Mouse (Mus musculus) MEL (cell line): ENCODE results near the gene Arel1. TPM values are rescaled to one million over a fixed set of nuclear protein-coding genes. Genes with fewer than 3 reads are reported as not detected.

Experiments
- DNase-seq: peaks from one replicate; pipeline ENCODE4 v3.0.0; 2011; ENCODE audit warnings: low read depth, low spot score
- H3K27ac ChIP-seq: 2 replicates; pipeline ENCODE4 v1.5.1; 2012; ENCODE audit warnings: low read depth, mild to moderate bottlenecking, control low read depth, low read length, moderate library complexity; ENCODE audit not compliant: control insufficient read depth
- H3K27me3 ChIP-seq, 2 experiments: fragments of 150-350 bp in 1 of 2; sonication (generic) in 1 of 2; 2 replicates each; pipeline ENCODE4 v1.6.1; 2012; ENCODE audit warnings: low read length in 2 of 2, mild to moderate bottlenecking in 2 of 2, improper control_type of control experiment in 1 of 2, moderate library complexity in 1 of 2; ENCODE audit not compliant: insufficient read depth in 2 of 2, control insufficient read depth in 1 of 2
- H3K36me3 ChIP-seq, 2 experiments: 2 replicates each; pipeline ENCODE4 v1.6.1; 2012 to 2014; ENCODE audit warnings: low read length in 2 of 2, improper control_type of control experiment in 1 of 2, inconsistent platforms in 1 of 2, mild to moderate bottlenecking in 1 of 2; ENCODE audit not compliant: insufficient read depth in 2 of 2, control insufficient read depth in 1 of 2
- H3K4me1 ChIP-seq, 2 experiments: fragments of 150-350 bp in 1 of 2; sonication (generic) in 1 of 2; 2 replicates each; pipeline ENCODE4 v1.6.1; 2012; ENCODE audit warnings: low read length in 2 of 2, improper control_type of control experiment in 1 of 2, mild to moderate bottlenecking in 1 of 2; ENCODE audit not compliant: insufficient read depth in 2 of 2, control insufficient read depth in 1 of 2
- H3K4me3 ChIP-seq, 2 experiments: fragments of 150-350 bp in 1 of 2; sonication (generic) in 1 of 2; 2 replicates each; pipeline ENCODE4 v1.5.1; 2012; ENCODE audit warnings: low read depth in 2 of 2, low read length in 2 of 2, mild to moderate bottlenecking in 2 of 2, moderate library complexity in 2 of 2, control low read depth in 1 of 2, improper control_type of control experiment in 1 of 2; ENCODE audit not compliant: control insufficient read depth in 1 of 2, insufficient read depth in 1 of 2
- H3K79me2 ChIP-seq: 2 replicates; pipeline ENCODE4 v1.6.1; 2012; ENCODE audit warnings: mild to moderate bottlenecking, low read length, moderate library complexity; ENCODE audit not compliant: control insufficient read depth, poor library complexity, insufficient read depth
- H3K9ac ChIP-seq: 2 replicates; pipeline ENCODE4 v1.6.1; 2012; ENCODE audit warnings: low read depth, mild to moderate bottlenecking, control low read depth, low read length, moderate library complexity; ENCODE audit not compliant: control insufficient read depth, poor library complexity, severe bottlenecking
- H3K9me3 ChIP-seq: fragments of 150-350 bp; sonication (generic); replicated peaks from 2 replicates; pipeline ENCODE4 v1.6.1; 2012; ENCODE audit warnings: mild to moderate bottlenecking, low read length, improper control_type of control experiment, moderate library complexity; ENCODE audit not compliant: insufficient read depth
- BHLHE40 ChIP-seq: IDR thresholded peaks from 2 replicates; pipeline ENCODE4 v1.6.1; 2012; ENCODE audit warnings: low read depth, mild to moderate bottlenecking, inconsistent platforms, low read length, improper control_type of control experiment, borderline replicate concordance
- CHD1 ChIP-seq: IDR thresholded peaks from 2 replicates; pipeline ENCODE4 v1.6.1; 2012; ENCODE audit warnings: low read depth, mild to moderate bottlenecking, inconsistent platforms, low read length, improper control_type of control experiment
- CTCF ChIP-seq, 3 experiments: IDR thresholded peaks in 2 of 3; conservative IDR thresholded peaks in 1 of 3; 2 replicates each; pipeline ENCODE4 v1.5.1; 2011 to 2012; ENCODE audit warnings: low read length in 3 of 3, low read depth in 2 of 3, mild to moderate bottlenecking in 2 of 3, improper control_type of control experiment in 1 of 3, inconsistent platforms in 1 of 3, mixed read lengths in 1 of 3, moderate library complexity in 1 of 3; ENCODE audit not compliant: control insufficient read depth in 1 of 3, insufficient read depth in 1 of 3, poor library complexity in 1 of 3, severe bottlenecking in 1 of 3
- EP300 ChIP-seq, 2 experiments: IDR thresholded peaks; 2 replicates each; pipeline ENCODE4 v1.6.1; 2011; ENCODE audit warnings: improper control_type of control experiment in 2 of 2, low read length in 2 of 2, low read depth in 1 of 2, mild to moderate bottlenecking in 1 of 2
- ETS1 ChIP-seq: IDR thresholded peaks from 2 replicates; pipeline ENCODE4 v1.6.1; 2012; ENCODE audit warnings: low read depth, mild to moderate bottlenecking, inconsistent platforms, low read length, improper control_type of control experiment, moderate library complexity
- GATA1 ChIP-seq: IDR thresholded peaks from 2 replicates; pipeline ENCODE4 v1.6.1; 2011; ENCODE audit warnings: low read depth, low read length, improper control_type of control experiment
- HCFC1 ChIP-seq: IDR thresholded peaks from 2 replicates; pipeline ENCODE4 v1.6.1; 2012; ENCODE audit warnings: low read depth, mild to moderate bottlenecking, inconsistent platforms, low read length, improper control_type of control experiment, moderate library complexity
- KAT2A ChIP-seq: conservative IDR thresholded peaks from 2 replicates; pipeline ENCODE4 v1.6.1; 2012; ENCODE audit warnings: low read depth, low read length, improper control_type of control experiment, inconsistent platforms
- MAFK ChIP-seq: IDR thresholded peaks from 2 replicates; pipeline ENCODE4 v1.6.1; 2011; ENCODE audit warnings: low read depth, mild to moderate bottlenecking, low read length, improper control_type of control experiment, borderline replicate concordance
- MAZ ChIP-seq: IDR thresholded peaks from 2 replicates; pipeline ENCODE4 v1.6.1; 2012; ENCODE audit warnings: low read depth, mild to moderate bottlenecking, inconsistent platforms, low read length, improper control_type of control experiment
- MEF2A ChIP-seq: IDR thresholded peaks from 2 replicates; pipeline ENCODE4 v1.6.1; 2014; ENCODE audit warnings: low read depth, mild to moderate bottlenecking, inconsistent platforms, low read length, improper control_type of control experiment; ENCODE audit not compliant: poor library complexity, insufficient replicate concordance, severe bottlenecking; ENCODE audit errors: extremely low read depth
- MXI1 ChIP-seq: IDR thresholded peaks from 2 replicates; pipeline ENCODE4 v1.6.1; 2011; ENCODE audit warnings: mild to moderate bottlenecking, low read depth, low read length, improper control_type of control experiment
- MYB ChIP-seq: IDR thresholded peaks from 2 replicates; pipeline ENCODE4 v1.6.1; 2011; ENCODE audit warnings: mild to moderate bottlenecking, low read depth, low read length, improper control_type of control experiment
- NELFE ChIP-seq: IDR thresholded peaks from 2 replicates; pipeline ENCODE4 v1.6.1; 2011; ENCODE audit warnings: low read depth, low read length, improper control_type of control experiment
- NRF1 ChIP-seq: IDR thresholded peaks from 2 replicates; pipeline ENCODE4 v1.6.1; 2014; ENCODE audit warnings: low read depth, mild to moderate bottlenecking, inconsistent platforms, low read length, improper control_type of control experiment, moderate library complexity; ENCODE audit not compliant: poor library complexity, insufficient read depth, severe bottlenecking
- POLR2A ChIP-seq, 2 experiments: IDR thresholded peaks; 2 replicates each; pipeline ENCODE4 v1.6.1; 2011 to 2012; ENCODE audit warnings: low read length in 2 of 2, mild to moderate bottlenecking in 2 of 2, control low read depth in 1 of 2, improper control_type of control experiment in 1 of 2, low read depth in 1 of 2, moderate library complexity in 1 of 2; ENCODE audit not compliant: control insufficient read depth in 1 of 2, insufficient read depth in 1 of 2, poor library complexity in 1 of 2
- RAD21 ChIP-seq: IDR thresholded peaks from 2 replicates; pipeline ENCODE4 v1.6.1; 2011; ENCODE audit warnings: mild to moderate bottlenecking, low read depth, low read length, improper control_type of control experiment
- RCOR1 ChIP-seq: IDR thresholded peaks from 2 replicates; pipeline ENCODE4 v1.6.1; 2012; ENCODE audit warnings: low read depth, mild to moderate bottlenecking, inconsistent platforms, low read length, improper control_type of control experiment
- SIN3A ChIP-seq: IDR thresholded peaks from 2 replicates; pipeline ENCODE4 v1.6.1; 2012; ENCODE audit warnings: low read length, improper control_type of control experiment, inconsistent platforms
- SMC3 ChIP-seq: IDR thresholded peaks from 2 replicates; pipeline ENCODE4 v1.6.1; 2011; ENCODE audit warnings: low read depth, low read length, improper control_type of control experiment
- TAL1 ChIP-seq: IDR thresholded peaks from 2 replicates; pipeline ENCODE4 v1.6.1; 2012; ENCODE audit warnings: mild to moderate bottlenecking, inconsistent platforms, low read length, moderate library complexity, mixed read lengths
- TBP ChIP-seq: IDR thresholded peaks from 2 replicates; pipeline ENCODE4 v1.8.0; 2011; ENCODE audit warnings: low read depth, low read length, improper control_type of control experiment
- TCF12 ChIP-seq: IDR thresholded peaks from 2 replicates; pipeline ENCODE4 v1.6.1; 2014; ENCODE audit warnings: low read depth, mild to moderate bottlenecking, inconsistent platforms, low read length, improper control_type of control experiment, moderate library complexity
- USF1 ChIP-seq: IDR thresholded peaks from 2 replicates; pipeline ENCODE4 v1.6.1; 2014; ENCODE audit warnings: low read depth, mild to moderate bottlenecking, inconsistent platforms, low read length, improper control_type of control experiment, moderate library complexity
- USF2 ChIP-seq, 2 experiments: IDR thresholded peaks; 2 replicates each; pipeline ENCODE4 v1.6.1; 2011 to 2012; ENCODE audit warnings: improper control_type of control experiment in 2 of 2, low read length in 2 of 2, borderline replicate concordance in 1 of 2, inconsistent platforms in 1 of 2, low read depth in 1 of 2, mild to moderate bottlenecking in 1 of 2; ENCODE audit not compliant: insufficient read depth in 1 of 2
- ZKSCAN1 ChIP-seq: IDR thresholded peaks from 2 replicates; pipeline ENCODE4 v1.6.1; 2012; ENCODE audit warnings: low read depth, mild to moderate bottlenecking, inconsistent platforms, low read length, improper control_type of control experiment, moderate library complexity
- ZNF384 ChIP-seq: IDR thresholded peaks from 2 replicates; pipeline ENCODE4 v1.6.1; 2012; ENCODE audit warnings: low read depth, mild to moderate bottlenecking, inconsistent platforms, low read length, improper control_type of control experiment
- polyA plus RNA-seq, 2 experiments: library from polyadenylated mRNA; stranded (reverse) in 1 of 2; unstranded in 1 of 2; fragments of >175 nt in 1 of 2; fragments of >200 nt in 1 of 2; gene quantifications; 2 replicates each; pipeline versions ENCODE4 v1.2.1 to v1.2.4; 2012; ENCODE audit warnings: low replicate concordance in 2 of 2, low read depth in 1 of 2; ENCODE audit not compliant: insufficient read length in 2 of 2, insufficient read depth in 1 of 2, missing spikeins in 1 of 2
- total RNA-seq: library from RNA; depleted of rRNA; stranded (reverse); fragments of 300-350 nt; gene quantifications from 2 replicates; pipeline ENCODE4 v1.2.3, GENCODE M21; 2012

Gene Arel1
- total and polyA plus RNA-seq, 3 experiments = 37.2 to 82.5 (median 45.0) TPM

GRCm38 (mm10) chr12:84968831-84969655, 1.7 kb downstream of the Arel1 start:
- no peak for TF ChIP-seq MAFK
- peak; percentile 84 for TF ChIP-seq ETS1
- peak; percentile 40; the same call in 1 of the 2 replicates for TF ChIP-seq HCFC1
- no peak for TF ChIP-seq RAD21
- peak; percentile 54 for TF ChIP-seq RCOR1
- no peak for TF ChIP-seq USF2 (IDR thresholded peaks at IDR 0.05; ENCODE audit: borderline replicate concordance in 1 of 2, insufficient read depth in 1 of 2, low read depth in 1 of 2, low read length in 2 of 2)
- no peak for TF ChIP-seq CTCF (IDR thresholded peaks at IDR 0.05 in 2 of 3, conservative IDR thresholded peaks at IDR 0.05 in 1 of 3; ENCODE audit: control insufficient read depth in 1 of 3, insufficient read depth in 1 of 3, low read depth in 2 of 3, low read length in 3 of 3, poor library complexity in 1 of 3, severe bottlenecking in 1 of 3)
- TF ChIP-seq MYB = no peak
- peak; percentile 54; the same call in 1 of the 2 replicates for TF ChIP-seq MXI1
- TF ChIP-seq MEF2A = no peak
- no peak for TF ChIP-seq ZNF384
- no peak for TF ChIP-seq BHLHE40
- no peak for TF ChIP-seq POLR2A (IDR thresholded peaks at IDR 0.05; ENCODE audit: control insufficient read depth in 1 of 2, insufficient read depth in 1 of 2, low read depth in 1 of 2, low read length in 2 of 2, poor library complexity in 1 of 2)
- peak; percentile 92 for TF ChIP-seq GATA1
- no peak for TF ChIP-seq USF1
- TF ChIP-seq EP300 (IDR thresholded peaks at IDR 0.05; ENCODE audit: low read depth in 1 of 2, low read length in 2 of 2) = peak; percentile 87 to 89
- peak; percentile 92 for TF ChIP-seq TCF12
- 0 out of 2 replicates have a peak, but pooled peaks have one; percentile 27 for TF ChIP-seq NELFE
- TF ChIP-seq TBP = 0 out of 2 replicates have a peak, but pooled peaks have one; percentile 39
- TF ChIP-seq TAL1 = peak; percentile 92
- TF ChIP-seq NRF1 = no peak
- TF ChIP-seq KAT2A = peak; percentile 33; the same call in 1 of the 2 replicates
- TF ChIP-seq SIN3A = peak; percentile 87
- TF ChIP-seq MAZ = peak; percentile 45
- no peak for TF ChIP-seq SMC3
- peak; percentile 87; the same call in 1 of the 2 replicates for TF ChIP-seq CHD1
- no peak for TF ChIP-seq ZKSCAN1
- peaks cover 0 to 18% of the 10 kb centered on the region in 2 experiments for H3K36me3 ChIP-seq
- H3K9me3 ChIP-seq = no peaks in the 10 kb centered on the region
- H3K4me1 ChIP-seq = peaks cover 2 to 8% of the 10 kb centered on the region in 2 experiments; a peak in 3 of 4 replicates
- peak overlapping the region; percentile 93 to 94 for H3K4me3 ChIP-seq
- H3K27me3 ChIP-seq = no peaks in the 10 kb centered on the region
- peaks cover 38% of the 10 kb centered on the region for H3K79me2 ChIP-seq
- H3K9ac ChIP-seq = peak overlapping the region; percentile 87
- peak overlapping the region; percentile 89 for H3K27ac ChIP-seq
- peak; percentile 87 for DNase-seq
